Mouse (Mus musculus) limb, embryonic 15.5 days (tissue): ENCODE results near the gene Med6. TPM values are rescaled to one million over a fixed set of nuclear protein-coding genes. Genes with fewer than 3 reads are reported as not detected.

ENCODE experiments used
- ATAC-seq: fragments of 200-750 bp; cut with Nextera tagmentation; 2 replicates; pipeline ENCODE4 v1.8.0; 2017; ENCODE audit warnings: low read depth, moderate TSS enrichment; ENCODE audit not compliant: insufficient number of reproducible peaks, low FRiP score, low TSS enrichment
- H3K27ac ChIP-seq: fragments of 300-500 bp; sonication (generic); 2 replicates; pipeline ENCODE4 v1.5.1; 2015; ENCODE audit warnings: moderate library complexity, mild to moderate bottlenecking, inconsistent platforms
- H3K27me3 ChIP-seq: fragments of 300-500 bp; sonication (generic); 2 replicates; pipeline ENCODE4 v1.6.1; 2015; ENCODE audit warnings: inconsistent platforms
- H3K36me3 ChIP-seq: fragments of 300-500 bp; sonication (generic); 2 replicates; pipeline ENCODE4 v1.6.1; 2015; ENCODE audit warnings: inconsistent platforms
- H3K4me1 ChIP-seq: fragments of 300-500 bp; sonication (generic); 2 replicates; pipeline ENCODE4 v1.6.1; 2015; ENCODE audit warnings: inconsistent platforms
- H3K4me2 ChIP-seq: fragments of 300-500 bp; sonication (generic); 2 replicates; pipeline ENCODE4 v1.6.1; 2015; ENCODE audit warnings: mild to moderate bottlenecking, inconsistent platforms
- H3K4me3 ChIP-seq: fragments of 300-500 bp; sonication (generic); 2 replicates; pipeline ENCODE4 v1.5.1; 2015; ENCODE audit warnings: mild to moderate bottlenecking, inconsistent platforms
- H3K9ac ChIP-seq: fragments of 300-500 bp; sonication (generic); 2 replicates; pipeline ENCODE4 v1.6.1; 2015; ENCODE audit warnings: inconsistent platforms
- H3K9me3 ChIP-seq: fragments of 300-500 bp; sonication (generic); 2 replicates; pipeline ENCODE4 v1.6.1; 2016; ENCODE audit warnings: inconsistent platforms
- WGBS: fragments of 180-500 bp; shearing (Covaris S2); methylation state at CpG from one replicate; pipeline ENCODE4 v1.1.7; 2015; 5-methylcytosine and 5-hydroxymethylcytosine counted together
- polyA plus RNA-seq: library from polyadenylated mRNA; unstranded; fragments of >200 nt; fragmentation: Nextera tagmentation; extraction: Ambion mirVana; gene quantifications from 2 replicates; pipeline ENCODE4 v1.2.1, GENCODE M21; 2015

The Med6 gene
- 54.5 and 63.1 TPM in 2 replicates for polyA plus RNA-seq

DNA sequence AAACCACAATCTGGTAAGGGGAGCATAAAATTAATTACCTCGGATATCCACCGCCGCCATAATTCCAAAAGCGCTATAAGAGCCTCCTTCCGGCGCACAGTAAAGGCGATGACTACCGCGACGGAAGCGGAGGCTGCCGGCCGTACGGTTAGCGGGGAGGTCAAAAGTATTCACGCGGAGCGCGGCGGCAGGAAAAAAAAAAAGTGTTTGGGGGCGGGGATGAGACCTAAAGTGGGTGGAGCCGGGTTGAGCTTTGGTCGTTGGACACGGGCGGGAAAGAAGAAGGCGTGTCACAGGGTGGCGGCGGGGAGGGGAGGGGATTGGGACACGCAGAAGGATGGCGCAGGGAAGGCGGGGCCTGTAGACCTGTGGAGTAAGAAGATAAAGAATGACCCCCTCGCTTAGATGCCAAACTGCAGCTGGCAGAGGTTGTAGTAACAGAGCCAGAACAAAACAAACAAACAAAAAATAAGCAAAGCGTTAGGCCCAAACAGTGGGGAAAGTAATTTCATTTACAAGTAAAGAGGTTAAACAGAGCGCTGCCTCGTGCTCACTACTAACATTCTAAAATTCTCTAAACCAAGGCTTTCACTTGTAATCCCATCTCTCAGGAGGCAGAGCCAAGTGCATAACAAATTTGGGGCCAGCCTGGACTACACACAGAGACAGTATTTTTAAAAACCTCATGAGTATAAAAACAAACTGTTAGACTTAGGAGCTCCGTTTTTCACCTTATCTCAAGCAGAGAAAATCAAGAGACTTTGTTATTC, at the start of gene Med6:
Gene Med6 (minus strand): TSS at position 107 of the 770 bp plus-strand sequence.
- H3K9ac ChIP-seq: peak within 1 kb of the TSS; percentile 44
- H3K4me1 ChIP-seq: peaks cover 3% of the 10 kb centered on the region; the same call in 1 of the 2 replicates
- no peaks in the 10 kb centered on the region for H3K9me3 ChIP-seq
- WGBS: 3% methylated on average over 36 of the region's 36 CpGs
- H3K27ac ChIP-seq: peak within 1 kb of the TSS; percentile 68
- H3K27me3 ChIP-seq: no peaks in the 10 kb centered on the region
- peak within 1 kb of the TSS; percentile 50 for H3K4me2 ChIP-seq
- peak within 1 kb of the TSS; percentile 62 for H3K4me3 ChIP-seq
- ATAC-seq: peak; percentile 98
- H3K36me3 ChIP-seq: peaks cover 9% of the 10 kb centered on the region

DNA sequence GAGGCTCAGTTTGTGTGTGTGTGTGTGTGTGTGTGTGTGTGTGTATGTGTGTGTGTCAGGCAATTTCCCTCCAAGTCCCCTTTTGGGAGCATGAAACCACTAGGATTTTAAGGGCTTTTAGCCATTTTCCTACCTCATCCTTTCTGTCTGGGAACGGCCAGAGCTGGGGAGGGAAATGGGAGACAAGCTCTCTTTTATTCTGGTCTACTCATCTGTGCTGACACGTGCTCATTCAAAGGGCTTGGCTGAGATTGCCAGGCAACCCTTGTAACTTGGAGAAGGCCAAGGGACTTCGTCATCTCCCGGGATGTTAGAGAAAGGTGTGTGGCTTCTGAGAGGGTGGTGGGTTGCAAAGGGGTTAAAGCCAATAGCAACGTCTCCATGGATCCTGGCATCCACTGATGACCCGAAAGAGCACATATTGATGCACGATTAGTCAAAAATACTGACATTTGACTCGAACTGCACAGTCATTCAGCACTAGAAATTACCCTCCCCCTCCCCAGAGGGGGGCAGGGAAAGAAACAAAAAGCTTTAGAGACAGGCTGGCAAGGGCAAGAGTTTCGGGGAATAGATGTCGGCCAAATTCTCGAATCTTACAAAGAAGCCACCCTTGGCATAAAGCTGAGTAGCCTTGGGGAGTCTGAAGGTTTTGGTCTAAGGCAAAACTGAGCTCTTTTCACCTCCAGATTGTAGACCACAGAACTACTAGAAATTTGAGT, 47.7 kb upstream of the Med6 start:
- no peak overlapping the region for H3K27ac ChIP-seq
- no peak overlapping the region for H3K9ac ChIP-seq
- no peaks in the 10 kb centered on the region for H3K9me3 ChIP-seq
- no peaks in the 10 kb centered on the region for H3K27me3 ChIP-seq
- H3K36me3 ChIP-seq: no peaks in the 10 kb centered on the region
- ATAC-seq: no peak
- H3K4me3 ChIP-seq: no peak overlapping the region
- no peak overlapping the region for H3K4me2 ChIP-seq
- 71% methylated on average over 11 of the region's 11 CpGs for WGBS
- no peaks in the 10 kb centered on the region for H3K4me1 ChIP-seq

DNA sequence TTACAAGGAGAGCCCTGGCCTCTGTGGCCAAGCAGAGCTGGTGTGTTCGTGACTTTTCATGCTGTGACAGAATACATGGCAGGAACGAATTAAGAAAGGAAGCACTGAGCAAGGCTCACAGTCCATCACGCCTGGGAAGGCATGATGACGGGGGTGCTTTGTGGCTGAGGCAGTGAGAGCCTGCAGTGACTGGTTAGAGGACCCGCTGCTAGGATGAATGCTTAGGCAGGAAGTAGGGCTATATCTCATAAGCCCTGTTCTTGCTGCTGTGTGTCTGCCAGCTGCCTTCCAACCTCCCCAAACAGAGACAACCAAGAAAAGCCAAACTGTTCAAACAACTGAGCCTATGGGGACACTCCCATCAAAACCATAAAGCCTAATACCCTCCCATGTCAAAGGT, 45.8 kb upstream of the Med6 start:
- 57% methylated on average over 5 of the region's 5 CpGs for WGBS
- H3K4me1 ChIP-seq: no peaks in the 10 kb centered on the region
- no peak overlapping the region for H3K4me3 ChIP-seq
- ATAC-seq: no peak
- H3K27me3 ChIP-seq: no peaks in the 10 kb centered on the region
- no peak overlapping the region for H3K27ac ChIP-seq
- H3K4me2 ChIP-seq: no peak overlapping the region
- no peak overlapping the region for H3K9ac ChIP-seq
- no peaks in the 10 kb centered on the region for H3K36me3 ChIP-seq
- H3K9me3 ChIP-seq: no peaks in the 10 kb centered on the region

DNA sequence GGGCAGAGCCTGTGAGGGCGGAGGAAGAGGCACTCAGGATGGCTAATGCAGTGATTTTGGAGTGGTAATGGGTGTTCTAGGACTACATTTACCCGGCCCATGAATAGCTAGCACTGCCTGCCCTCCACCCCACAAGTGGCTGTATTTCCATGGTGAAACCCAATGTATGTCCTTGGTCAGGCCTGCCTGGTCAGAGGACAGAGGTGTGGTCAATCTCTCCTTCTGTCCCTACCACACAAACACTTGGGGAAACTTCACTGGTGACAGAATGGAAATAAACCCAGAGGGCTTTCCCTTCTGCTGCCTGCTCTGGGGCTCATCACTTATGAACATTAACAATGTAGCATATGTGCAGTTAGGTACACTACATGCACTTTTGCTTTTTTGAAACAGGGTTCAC, 38.4 kb upstream of the Med6 start:
- no peak overlapping the region for H3K4me2 ChIP-seq
- no peak overlapping the region for H3K4me3 ChIP-seq
- no peak overlapping the region for H3K9ac ChIP-seq
- peaks cover 57% of the 10 kb centered on the region for H3K27me3 ChIP-seq
- no peak overlapping the region for H3K27ac ChIP-seq
- ATAC-seq: no peak
- peaks cover 18% of the 10 kb centered on the region for H3K4me1 ChIP-seq
- WGBS: 64% methylated on average over 2 of the region's 2 CpGs
- H3K9me3 ChIP-seq: no peaks in the 10 kb centered on the region
- no peaks in the 10 kb centered on the region for H3K36me3 ChIP-seq

DNA sequence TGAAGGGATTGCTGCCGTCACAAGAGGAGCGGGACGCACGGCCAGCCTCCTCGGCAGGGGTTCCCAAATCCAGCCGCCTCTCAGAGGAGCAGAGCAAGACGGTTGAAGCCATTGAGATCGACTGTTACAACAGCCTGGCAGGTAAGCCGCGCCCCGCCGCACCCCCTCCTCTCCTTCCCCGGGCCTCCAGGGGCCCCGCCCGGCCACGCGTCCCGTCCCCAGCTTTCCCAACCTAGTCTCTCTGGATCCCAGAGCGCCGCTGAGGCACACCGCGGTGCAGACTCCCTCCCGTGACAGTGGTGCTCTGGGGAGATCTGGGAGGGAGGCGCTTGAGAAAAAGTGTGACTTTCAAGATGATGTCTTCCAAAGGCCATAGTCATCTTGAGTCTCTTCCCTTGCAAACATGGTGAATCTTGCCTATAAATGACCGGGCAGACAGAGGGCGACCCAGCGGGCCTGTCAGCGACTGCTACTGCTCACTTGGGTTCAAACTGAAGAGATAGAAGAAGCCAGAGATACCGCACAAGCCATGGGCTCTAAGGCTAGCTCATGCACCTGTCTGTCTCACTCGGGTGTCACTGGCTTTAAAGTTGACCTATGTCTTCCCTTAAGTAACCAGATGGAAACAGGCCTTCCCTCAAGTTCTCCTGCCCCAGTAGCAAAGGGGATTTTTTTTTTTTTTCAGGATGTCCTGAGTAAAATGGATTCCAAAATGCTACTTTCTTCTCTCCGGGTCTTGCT, 37.0 kb upstream of the Med6 start:
- ATAC-seq: no peak
- H3K27ac ChIP-seq: no peak overlapping the region
- H3K9me3 ChIP-seq: no peaks in the 10 kb centered on the region

DNA sequence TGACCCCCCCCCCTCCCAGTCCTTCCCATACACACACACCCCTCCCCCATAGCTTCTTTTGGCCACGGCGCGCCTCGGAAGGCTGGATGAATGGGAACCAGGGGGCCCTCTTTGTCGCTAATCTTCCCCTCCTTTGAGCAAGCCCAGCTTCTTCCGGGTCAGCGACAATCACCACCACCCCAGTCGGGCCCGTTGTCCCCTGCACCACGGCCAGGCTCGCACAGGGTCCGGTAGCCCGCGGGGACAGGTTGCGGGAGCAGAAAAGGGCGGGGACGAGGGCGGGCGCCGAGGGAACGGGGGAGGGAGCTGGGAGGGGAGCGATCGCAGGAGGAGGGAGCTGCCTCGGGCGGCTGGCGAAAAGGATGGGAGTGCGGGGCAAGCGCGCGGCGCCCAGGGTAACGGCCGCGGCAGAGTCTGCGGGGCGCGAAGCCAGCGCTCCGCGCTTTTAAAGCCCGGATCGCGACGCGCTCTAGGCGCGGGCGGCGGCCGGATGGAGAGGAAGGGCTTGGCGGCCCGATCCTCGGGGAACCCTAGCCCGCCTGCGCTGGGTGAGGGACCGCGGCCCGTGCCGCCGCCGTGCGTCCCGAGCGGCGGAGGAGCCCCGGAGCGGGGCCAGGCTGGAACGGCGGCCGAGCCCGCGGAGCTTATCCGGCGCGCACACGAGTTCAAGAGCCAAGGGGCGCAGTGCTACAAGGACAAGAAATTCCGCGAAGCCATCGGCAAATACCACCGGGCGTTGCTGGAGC, 36.3 kb upstream of the Med6 start, which contains the start of gene Ttc9:
Gene Ttc9 (plus strand): TSS at position 335 of the 746 bp plus-strand sequence.
- peaks cover 70% of the 10 kb centered on the region for H3K27me3 ChIP-seq
- WGBS: 0% methylated on average over 77 of the region's 82 CpGs
- peak within 1 kb of the TSS; percentile 23; the same call in 1 of the 2 replicates for H3K9ac ChIP-seq
- H3K36me3 ChIP-seq: no peaks in the 10 kb centered on the region
- peaks cover 18% of the 10 kb centered on the region for H3K4me1 ChIP-seq
- H3K4me2 ChIP-seq: peak within 1 kb of the TSS; percentile 96
- ATAC-seq: 0 out of 2 replicates have a peak, but pooled peaks have one; percentile 44
- H3K27ac ChIP-seq: no peak within 1 kb of the TSS
- H3K4me3 ChIP-seq: peak within 1 kb of the TSS; percentile 57
- no peaks in the 10 kb centered on the region for H3K9me3 ChIP-seq

More for the DNA sequence above, 37.0 kb upstream of the Med6 start:
- Histone ChIP-seq H3K4me3 (peak overlapping the region; percentile 57), H3K36me3 (no peaks in the 10 kb centered on the region), H3K4me2 (peak overlapping the region; percentile 96), H3K27me3 (peaks cover 65% of the 10 kb centered on the region), H3K9ac (0 out of 2 replicates have a peak overlapping the region, but pooled peaks have one; percentile 23), H3K4me1 (peaks cover 18% of the 10 kb centered on the region)
- 3% methylated on average over 31 of the region's 31 CpGs for WGBS

DNA sequence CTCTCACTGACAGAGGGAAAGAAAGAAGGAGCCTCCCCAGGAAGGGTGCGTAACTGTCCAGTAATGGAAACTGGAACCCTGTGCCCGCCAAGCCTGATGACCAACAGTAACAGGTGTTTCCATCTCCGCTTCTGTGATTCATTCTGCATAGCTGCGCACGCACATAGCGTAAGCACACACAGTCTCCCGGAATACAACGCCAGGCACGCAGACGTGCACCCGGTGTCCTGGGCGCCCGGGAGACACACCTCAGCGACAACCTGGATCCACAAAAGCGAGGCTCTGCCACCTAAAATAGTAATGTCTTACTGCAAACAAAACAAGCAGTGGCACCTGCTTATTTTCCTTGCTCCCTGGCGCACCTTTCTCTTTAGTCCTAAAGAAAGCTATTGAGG, 35.7 kb upstream of the Med6 start:
- H3K4me2 ChIP-seq: peak overlapping the region; percentile 96
- H3K27ac ChIP-seq: no peak overlapping the region
- peaks cover 18% of the 10 kb centered on the region for H3K4me1 ChIP-seq
- no peaks in the 10 kb centered on the region for H3K9me3 ChIP-seq
- no peak for ATAC-seq
- 2% methylated on average over 16 of the region's 16 CpGs for WGBS
- no peaks in the 10 kb centered on the region for H3K36me3 ChIP-seq
- peaks cover 70% of the 10 kb centered on the region for H3K27me3 ChIP-seq
- H3K9ac ChIP-seq: no peak overlapping the region
- H3K4me3 ChIP-seq: peak overlapping the region; percentile 57

DNA sequence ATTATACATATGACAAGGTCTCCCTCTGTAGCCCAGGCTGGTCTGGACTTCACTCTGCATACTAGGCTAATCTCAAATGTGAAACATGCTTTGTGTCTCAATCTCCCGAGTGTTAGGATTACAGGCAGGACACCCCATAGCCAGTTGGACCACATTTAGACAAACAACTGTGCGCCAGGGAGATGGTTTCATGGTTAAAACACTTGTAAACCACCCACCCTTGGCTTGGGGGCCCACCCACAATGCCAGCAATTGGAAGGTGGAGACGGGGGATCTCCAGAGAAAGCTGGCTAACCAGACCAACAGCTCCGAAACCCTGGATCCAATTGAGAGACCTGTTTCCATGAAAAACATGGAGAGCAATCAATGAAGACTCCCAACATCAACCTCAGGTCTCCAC, 33.3 kb upstream of the Med6 start:
- Histone ChIP-seq H3K9me3 (no peaks in the 10 kb centered on the region), H3K4me2 (no peak overlapping the region), H3K36me3 (no peaks in the 10 kb centered on the region), H3K9ac (no peak overlapping the region), H3K4me3 (no peak overlapping the region), H3K4me1 (peaks cover 18% of the 10 kb centered on the region), H3K27me3 (peaks cover 65% of the 10 kb centered on the region), H3K27ac (no peak overlapping the region)
- ATAC-seq: no peak
- WGBS: 74% methylated on average over 4 of the region's 4 CpGs

DNA sequence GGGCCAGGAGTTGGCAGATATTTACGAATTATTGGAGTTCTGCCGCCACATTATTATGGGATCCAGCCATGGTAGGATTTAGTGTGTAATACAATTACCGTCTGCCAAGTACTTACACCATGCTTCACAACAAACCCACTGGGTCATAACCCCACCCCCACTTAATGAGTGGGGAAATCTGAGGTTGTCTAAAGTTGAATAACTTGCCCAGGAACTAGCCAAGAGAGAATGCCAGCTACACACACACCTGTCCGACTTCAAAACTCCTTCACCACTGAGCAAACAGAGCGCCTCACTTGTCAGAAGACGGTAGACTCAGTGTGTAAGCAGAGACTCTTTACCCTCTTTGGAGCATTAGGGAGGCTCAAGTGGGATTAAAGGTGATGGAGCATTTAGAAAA, 32.6 kb upstream of the Med6 start:
- no peak overlapping the region for H3K27ac ChIP-seq
- H3K4me3 ChIP-seq: no peak overlapping the region
- no peaks in the 10 kb centered on the region for H3K9me3 ChIP-seq
- no peak for ATAC-seq
- H3K36me3 ChIP-seq: no peaks in the 10 kb centered on the region
- no peak overlapping the region for H3K4me2 ChIP-seq
- peaks cover 18% of the 10 kb centered on the region for H3K4me1 ChIP-seq
- H3K27me3 ChIP-seq: peaks cover 58% of the 10 kb centered on the region
- no peak overlapping the region for H3K9ac ChIP-seq
- 72% methylated on average over 6 of the region's 6 CpGs for WGBS

DNA sequence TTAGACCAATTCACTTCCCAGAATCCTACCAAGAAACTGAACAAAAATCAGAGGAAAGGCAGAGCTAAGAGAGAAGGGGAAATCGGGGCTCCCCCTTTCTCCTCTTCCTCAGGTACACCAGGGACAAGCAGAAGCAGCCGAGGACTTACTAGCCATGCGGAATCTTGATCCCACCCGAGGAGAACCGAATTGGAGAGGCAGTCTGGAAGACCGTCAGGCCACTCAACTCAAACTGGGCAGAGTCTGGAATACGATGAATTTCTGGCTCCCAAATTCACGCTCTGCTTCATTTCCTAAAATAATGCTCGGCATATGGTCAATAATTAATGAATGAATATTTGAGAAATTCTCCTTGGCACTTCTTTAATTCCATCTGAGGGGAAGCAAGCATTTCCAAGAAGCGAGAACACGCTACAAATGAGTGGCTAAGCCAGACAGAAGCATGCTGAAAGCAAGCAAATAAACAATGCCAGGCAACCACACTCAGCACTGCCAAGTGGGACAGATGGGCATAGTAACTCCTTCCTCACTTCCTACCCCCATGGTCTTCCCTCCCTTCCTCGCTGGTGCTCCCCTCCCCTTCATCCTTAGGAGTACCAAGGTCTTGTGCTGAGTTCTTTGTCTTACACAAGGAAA, 31.5 kb upstream of the Med6 start:
- WGBS: 73% methylated on average over 12 of the region's 12 CpGs

DNA sequence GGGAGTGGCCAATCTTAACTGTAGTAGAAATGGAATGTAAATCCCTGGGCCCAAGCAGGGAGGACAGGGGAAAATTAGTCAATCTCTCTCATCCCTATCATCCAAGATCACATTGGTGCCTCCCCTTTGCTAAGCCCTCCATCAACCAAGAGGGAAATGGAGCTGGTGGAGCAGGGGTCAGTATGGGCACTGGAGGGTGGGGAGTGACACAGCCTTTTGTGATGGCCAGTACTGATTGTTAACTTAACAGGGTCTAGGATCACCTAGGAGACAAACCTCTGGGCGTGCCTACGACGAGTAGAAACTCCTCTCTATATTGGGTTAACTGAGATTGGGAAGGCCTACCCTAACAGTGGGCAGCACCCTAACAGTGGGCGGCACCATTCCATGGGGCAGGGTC, 28.6 kb upstream of the Med6 start:
- Histone ChIP-seq H3K27me3 (peaks cover 19% of the 10 kb centered on the region), H3K9ac (no peak overlapping the region), H3K9me3 (no peaks in the 10 kb centered on the region), H3K4me1 (no peaks in the 10 kb centered on the region), H3K4me3 (no peak overlapping the region), H3K27ac (no peak overlapping the region), H3K4me2 (no peak overlapping the region), H3K36me3 (no peaks in the 10 kb centered on the region)
- no peak for ATAC-seq
- WGBS: 79% methylated on average over 4 of the region's 4 CpGs

More for the DNA sequence above, 31.5 kb upstream of the Med6 start:
- H3K4me2 ChIP-seq: no peak overlapping the region
- H3K9ac ChIP-seq: no peak overlapping the region
- no peak overlapping the region for H3K4me3 ChIP-seq
- H3K36me3 ChIP-seq: no peaks in the 10 kb centered on the region
- H3K27ac ChIP-seq: no peak overlapping the region
- no peaks in the 10 kb centered on the region for H3K9me3 ChIP-seq
- ATAC-seq: no peak
- peaks cover 47% of the 10 kb centered on the region for H3K27me3 ChIP-seq
- peaks cover 10% of the 10 kb centered on the region for H3K4me1 ChIP-seq
